Mouse (Mus musculus): Measurements from ENCODE around the gene Dscaml1. TPM values are rescaled to one million over a fixed set of nuclear protein-coding genes. Genes with fewer than 3 reads are reported as not detected.

Dscaml1 gene
- polyA plus RNA-seq, 1 experiment, result 1.3 TPM

DNA sequence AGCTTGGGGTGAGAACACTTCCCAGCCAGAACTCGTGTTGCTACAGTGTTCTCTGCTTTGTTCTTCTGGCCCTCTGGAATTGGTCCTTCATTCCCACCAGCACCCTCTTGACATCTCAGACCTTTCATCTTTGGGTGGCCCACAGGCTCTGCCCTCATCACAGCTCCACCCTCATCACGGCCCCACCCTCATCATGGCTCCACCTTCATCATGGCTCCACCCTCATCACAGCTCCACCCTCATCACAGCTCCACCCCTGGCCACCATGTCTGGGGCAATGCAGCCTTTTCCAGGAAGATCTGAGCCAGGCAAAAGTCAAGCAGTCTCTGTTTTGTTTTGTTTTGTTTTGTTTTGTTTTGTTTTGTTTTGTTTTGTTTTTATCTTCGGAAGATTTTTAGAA is 289.0 kb downstream of the Dscaml1 start:
- no peak overlapping the region for H3K27ac ChIP-seq (ENCODE audit: insufficient read depth, low read length)
- H3K4me1 ChIP-seq (ENCODE audit: control insufficient read depth, insufficient read depth, insufficient read length), result no peaks in the 10 kb centered on the region
- no peak for TF ChIP-seq CTCF (IDR thresholded peaks at IDR 0.05; ENCODE audit: extremely low read depth, insufficient read depth, insufficient read length, insufficient replicate concordance)
- TF ChIP-seq POLR2A (IDR thresholded peaks at IDR 0.05; ENCODE audit: low read depth, low read length), result no peak
- no peak overlapping the region for H3K4me3 ChIP-seq (ENCODE audit: extremely low read depth, insufficient read depth, insufficient read length)
- 63% methylated on average over 3 of the region's 3 CpGs for WGBS
- DNase-seq (ENCODE audit: low read depth in 1 of 2, low spot score in 2 of 2), result no peak
- H3K27me3 ChIP-seq (ENCODE audit: control insufficient read depth, insufficient read depth, low read length), result no peaks in the 10 kb centered on the region
- no peaks in the 10 kb centered on the region for H3K36me3 ChIP-seq (ENCODE audit: control insufficient read depth, insufficient read depth, low read length)

DNA sequence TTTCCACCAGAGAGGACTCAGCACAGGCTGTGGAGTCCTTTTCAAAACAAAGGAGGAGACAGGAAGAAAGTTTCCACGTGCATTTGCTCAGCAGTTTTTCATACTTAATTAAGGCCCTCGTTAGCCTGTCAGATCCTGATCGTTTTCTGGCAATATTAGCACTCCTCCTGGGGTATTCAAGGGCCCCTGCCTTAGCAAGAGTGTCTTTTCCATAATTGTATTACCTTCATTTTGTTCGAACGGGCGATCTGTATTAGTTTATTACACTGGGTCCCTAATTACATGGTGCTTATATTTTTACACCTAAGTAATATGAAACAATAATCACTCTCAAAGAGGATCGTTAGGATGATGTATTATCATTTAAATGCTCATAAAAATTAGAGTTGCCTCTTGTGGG is 293.6 kb downstream of the Dscaml1 start:
- TF ChIP-seq POLR2A (IDR thresholded peaks at IDR 0.05; ENCODE audit: low read depth, low read length) (no peak), CTCF (IDR thresholded peaks at IDR 0.05; ENCODE audit: extremely low read depth, insufficient read depth, insufficient read length, insufficient replicate concordance) (no peak)
- Histone ChIP-seq H3K4me3 (ENCODE audit: extremely low read depth, insufficient read depth, insufficient read length) (no peak overlapping the region), H3K36me3 (ENCODE audit: control insufficient read depth, insufficient read depth, low read length) (no peaks in the 10 kb centered on the region), H3K27ac (ENCODE audit: insufficient read depth, low read length) (no peak overlapping the region), H3K27me3 (ENCODE audit: control insufficient read depth, insufficient read depth, low read length) (no peaks in the 10 kb centered on the region), H3K4me1 (ENCODE audit: control insufficient read depth, insufficient read depth, insufficient read length) (no peaks in the 10 kb centered on the region)
- DNase-seq (ENCODE audit: low read depth in 1 of 2, low spot score in 2 of 2), result no peak
- 62% methylated on average over 7 of the region's 7 CpGs for WGBS

DNA sequence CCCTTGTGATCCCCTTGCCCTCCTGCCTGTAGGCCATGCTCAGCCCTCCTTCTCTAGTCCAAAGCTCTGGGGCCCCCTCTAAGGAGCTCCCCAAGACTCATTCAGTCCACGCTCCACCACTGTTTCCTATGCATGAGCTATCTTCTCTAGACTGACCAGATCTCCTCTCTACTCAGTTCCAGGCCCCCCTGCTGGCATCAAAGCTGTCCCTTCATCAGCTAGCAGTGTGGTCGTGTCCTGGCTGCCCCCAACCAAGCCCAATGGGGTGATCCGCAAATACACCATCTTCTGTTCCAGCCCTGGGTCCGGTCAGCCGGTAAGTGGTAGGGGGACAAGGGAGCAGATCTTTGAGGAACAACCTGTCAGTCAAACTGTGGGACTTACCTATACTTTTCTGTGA is 305.4 kb downstream of the Dscaml1 start:
- TF ChIP-seq CTCF (IDR thresholded peaks at IDR 0.05; ENCODE audit: extremely low read depth, insufficient read depth, insufficient read length, insufficient replicate concordance) (no peak), POLR2A (IDR thresholded peaks at IDR 0.05; ENCODE audit: low read depth, low read length) (no peak)
- H3K36me3 ChIP-seq (ENCODE audit: control insufficient read depth, insufficient read depth, low read length), result no peaks in the 10 kb centered on the region
- no peaks in the 10 kb centered on the region for H3K27me3 ChIP-seq (ENCODE audit: control insufficient read depth, insufficient read depth, low read length)
- DNase-seq (ENCODE audit: low read depth in 1 of 2, low spot score in 2 of 2), result no peak
- no peaks in the 10 kb centered on the region for H3K4me1 ChIP-seq (ENCODE audit: control insufficient read depth, insufficient read depth, insufficient read length)
- H3K4me3 ChIP-seq (ENCODE audit: extremely low read depth, insufficient read depth, insufficient read length), result no peak overlapping the region
- 93% methylated on average over 5 of the region's 5 CpGs for WGBS
- H3K27ac ChIP-seq (ENCODE audit: insufficient read depth, low read length), result no peak overlapping the region

DNA sequence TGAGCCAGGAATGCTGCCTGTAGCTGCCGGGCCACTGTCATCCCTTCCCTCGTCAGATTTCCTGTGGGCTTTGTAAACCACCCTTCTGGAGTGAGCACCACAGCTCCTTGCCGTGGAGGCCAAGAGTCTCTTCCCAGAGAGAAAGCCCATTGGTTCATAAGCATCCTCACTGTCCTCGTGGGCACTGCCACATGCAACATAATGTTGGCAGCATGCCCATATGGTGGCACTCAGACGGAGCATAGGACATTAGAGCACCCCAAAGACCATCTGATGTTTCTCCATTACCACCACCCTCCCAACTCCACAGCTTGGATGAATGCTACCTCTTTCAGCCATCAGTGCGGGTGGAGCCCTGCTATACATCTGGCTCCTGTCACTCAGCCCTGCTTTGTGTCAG is 306.8 kb downstream of the Dscaml1 start:
- DNase-seq (ENCODE audit: low read depth in 1 of 2, low spot score in 2 of 2), result no peak
- H3K36me3 ChIP-seq (ENCODE audit: control insufficient read depth, insufficient read depth, low read length), result no peaks in the 10 kb centered on the region
- H3K27me3 ChIP-seq (ENCODE audit: control insufficient read depth, insufficient read depth, low read length), result no peaks in the 10 kb centered on the region
- WGBS, result 57% methylated on average over 6 of the region's 6 CpGs
- no peak overlapping the region for H3K27ac ChIP-seq (ENCODE audit: insufficient read depth, low read length)
- no peak overlapping the region for H3K4me3 ChIP-seq (ENCODE audit: extremely low read depth, insufficient read depth, insufficient read length)
- no peaks in the 10 kb centered on the region for H3K4me1 ChIP-seq (ENCODE audit: control insufficient read depth, insufficient read depth, insufficient read length)
- TF ChIP-seq CTCF (IDR thresholded peaks at IDR 0.05; ENCODE audit: extremely low read depth, insufficient read depth, insufficient read length, insufficient replicate concordance) (no peak), POLR2A (IDR thresholded peaks at IDR 0.05; ENCODE audit: low read depth, low read length) (no peak)

DNA sequence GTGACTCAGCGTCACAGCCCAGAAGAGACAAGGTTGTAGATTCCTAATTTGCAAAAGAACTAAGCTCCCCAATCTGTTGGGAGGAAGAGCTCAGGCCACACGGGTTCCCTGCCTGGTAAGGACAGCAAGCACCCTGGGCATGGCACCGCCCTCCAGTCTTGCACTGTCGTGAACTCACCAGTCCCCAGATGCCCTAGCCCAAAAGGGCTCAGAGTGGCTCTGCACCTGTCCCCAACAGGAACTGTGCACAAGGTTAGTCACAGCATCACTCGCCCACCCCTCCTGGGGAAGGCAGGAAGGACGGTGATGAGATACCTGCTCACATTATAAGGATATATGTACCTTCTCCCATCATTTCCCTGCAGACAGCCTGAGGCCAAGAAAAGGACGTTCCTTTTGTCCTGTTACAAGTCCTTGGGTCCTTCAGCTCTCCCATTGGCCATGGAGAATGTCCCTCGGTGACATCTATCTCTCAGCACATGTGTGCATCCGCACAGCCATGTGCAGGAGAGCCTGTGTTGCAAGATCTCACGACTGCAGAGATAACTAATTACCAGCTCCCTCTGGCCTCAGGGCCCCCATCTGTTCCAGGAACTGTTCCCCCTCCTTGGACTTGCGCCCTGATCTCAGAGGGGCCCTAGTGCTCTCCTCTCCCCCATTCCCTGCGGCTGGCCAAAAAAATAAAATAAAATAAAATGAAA is 312.7 kb downstream of the Dscaml1 start:
- no peaks in the 10 kb centered on the region for H3K27me3 ChIP-seq (ENCODE audit: control insufficient read depth, insufficient read depth, low read length)
- H3K36me3 ChIP-seq (ENCODE audit: control insufficient read depth, insufficient read depth, low read length), result no peaks in the 10 kb centered on the region
- no peak overlapping the region for H3K4me3 ChIP-seq (ENCODE audit: extremely low read depth, insufficient read depth, insufficient read length)
- no peak for DNase-seq (ENCODE audit: low read depth in 1 of 2, low spot score in 2 of 2)
- no peak overlapping the region for H3K27ac ChIP-seq (ENCODE audit: insufficient read depth, low read length)
- TF ChIP-seq POLR2A (IDR thresholded peaks at IDR 0.05; ENCODE audit: low read depth, low read length) (no peak), CTCF (IDR thresholded peaks at IDR 0.05; ENCODE audit: extremely low read depth, insufficient read depth, insufficient read length, insufficient replicate concordance) (no peak)
- WGBS, result 55% methylated on average over 12 of the region's 12 CpGs
- H3K4me1 ChIP-seq (ENCODE audit: control insufficient read depth, insufficient read depth, insufficient read length), result no peaks in the 10 kb centered on the region

DNA sequence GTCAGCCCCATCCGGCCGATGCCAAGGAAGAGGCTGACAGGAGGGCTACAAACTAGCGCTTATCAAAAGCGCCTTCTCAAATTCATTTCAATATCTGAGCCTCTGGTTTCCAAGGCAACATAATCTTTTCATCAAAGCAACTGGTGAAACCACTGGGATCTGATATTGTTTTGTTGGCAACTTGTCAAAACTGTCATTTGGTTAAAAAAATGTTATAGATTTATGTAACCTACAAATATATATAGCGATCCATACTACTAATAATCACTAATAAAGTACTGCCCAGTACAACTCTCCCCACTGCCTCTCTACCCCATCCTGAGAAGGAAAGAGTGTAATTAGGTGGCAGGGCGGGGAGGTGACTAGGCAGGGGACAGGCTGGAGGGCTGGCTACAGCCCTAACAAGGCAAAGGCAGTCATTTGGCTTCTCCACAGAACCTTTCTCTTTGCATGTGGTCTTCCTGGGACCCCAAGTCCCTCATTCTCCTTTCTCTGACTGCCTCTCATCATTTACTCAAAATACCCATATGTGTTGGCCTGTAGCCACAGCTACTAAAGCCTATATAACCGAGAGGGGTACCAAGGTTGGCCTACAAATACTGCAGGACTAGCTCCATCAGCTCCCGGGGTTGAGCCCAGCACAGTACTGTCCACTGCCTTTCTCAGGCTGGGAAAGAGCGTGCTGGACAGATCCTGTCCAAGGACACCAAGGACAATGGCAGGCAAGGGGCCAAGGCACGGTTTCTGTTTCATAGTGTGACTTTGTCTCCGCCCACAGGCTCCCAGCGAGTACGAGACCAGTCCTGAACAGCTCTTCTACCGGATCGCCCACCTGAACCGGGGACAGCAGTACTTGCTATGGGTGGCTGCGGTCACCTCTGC is 313.5 kb downstream of the Dscaml1 start:
- H3K27me3 ChIP-seq (ENCODE audit: control insufficient read depth, insufficient read depth, low read length), result no peaks in the 10 kb centered on the region
- 73% methylated on average over 17 of the region's 17 CpGs for WGBS

DNA sequence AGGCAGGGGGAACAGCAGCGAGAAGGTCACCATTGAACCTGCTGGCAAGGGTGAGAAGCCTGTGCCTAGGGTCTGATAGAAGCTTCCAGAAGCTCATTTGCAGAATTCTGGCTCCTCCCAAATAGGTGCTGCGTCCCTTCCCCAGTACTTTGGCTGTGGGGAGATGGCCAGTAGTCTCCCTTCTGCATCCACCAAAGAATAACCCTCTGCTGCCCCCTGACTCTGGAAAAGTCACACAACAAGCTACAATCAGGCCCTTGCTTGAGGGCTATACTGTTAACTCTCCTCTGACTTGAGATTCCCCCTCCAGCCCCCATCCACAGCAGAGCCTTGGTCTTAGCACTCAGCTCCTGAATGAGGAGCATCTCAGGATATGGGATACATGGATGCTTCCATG is 314.2 kb downstream of the Dscaml1 start:
- no peak for TF ChIP-seq POLR2A (IDR thresholded peaks at IDR 0.05; ENCODE audit: low read depth, low read length)
- TF ChIP-seq CTCF (IDR thresholded peaks at IDR 0.05; ENCODE audit: extremely low read depth, insufficient read depth, insufficient read length, insufficient replicate concordance), result no peak
- H3K36me3 ChIP-seq (ENCODE audit: control insufficient read depth, insufficient read depth, low read length), result no peaks in the 10 kb centered on the region
- WGBS, result 60% methylated on average over 2 of the region's 2 CpGs
- no peaks in the 10 kb centered on the region for H3K4me1 ChIP-seq (ENCODE audit: control insufficient read depth, insufficient read depth, insufficient read length)
- H3K4me3 ChIP-seq (ENCODE audit: extremely low read depth, insufficient read depth, insufficient read length), result no peak overlapping the region
- H3K27ac ChIP-seq (ENCODE audit: insufficient read depth, low read length), result no peak overlapping the region
- DNase-seq (ENCODE audit: low read depth in 1 of 2, low spot score in 2 of 2), result no peak
- H3K27me3 ChIP-seq (ENCODE audit: control insufficient read depth, insufficient read depth, low read length), result no peaks in the 10 kb centered on the region

More for the DNA sequence above, 313.5 kb downstream of the Dscaml1 start:
- Histone ChIP-seq H3K36me3 (ENCODE audit: control insufficient read depth, insufficient read depth, low read length) (no peaks in the 10 kb centered on the region), H3K4me1 (ENCODE audit: control insufficient read depth, insufficient read depth, insufficient read length) (no peaks in the 10 kb centered on the region), H3K4me3 (ENCODE audit: extremely low read depth, insufficient read depth, insufficient read length) (no peak overlapping the region), H3K27ac (ENCODE audit: insufficient read depth, low read length) (no peak overlapping the region)
- DNase-seq (ENCODE audit: low read depth in 1 of 2, low spot score in 2 of 2), result no peak
- TF ChIP-seq POLR2A (IDR thresholded peaks at IDR 0.05; ENCODE audit: low read depth, low read length), result no peak
